In genomic region chr2:35581501-35582340, GRCm38 (mm10) we compare ENCODE assay signal across 8 mouse cellular contexts. TPM values are rescaled to one million over a fixed set of nuclear protein-coding genes. Genes with fewer than 3 reads are reported as not detected.
DNase-seq lines count a peak whose midpoint lies in the region; ATAC-seq and TF ChIP-seq lines count a peak whose summit lies in the region.

No protein-coding gene starts in this region.

- no peaks in the 10 kb centered on the region for H3K36me3 ChIP-seq in heart, embryonic 13.5 days
- H3K36me3 ChIP-seq in kidney, postnatal 0 days (ENCODE audit: insufficient read depth, low read length), result no peaks in the 10 kb centered on the region
- H3K36me3 ChIP-seq in stomach, embryonic 15.5 days, result no peaks in the 10 kb centered on the region

- 0 out of 2 replicates have a peak, but pooled peaks have one; percentile 5 for ATAC-seq in heart, embryonic 13.5 days (ENCODE audit: extremely low read depth, insufficient number of reproducible peaks, low FRiP score, low TSS enrichment)
- ATAC-seq in kidney, postnatal 0 days (replicated peaks; ENCODE audit: low FRiP score, low read depth), result peak; percentile 64
- peak; percentile 71 for ATAC-seq in stomach, embryonic 15.5 days (ENCODE audit: insufficient read depth, low FRiP score, low read depth)

- H3K4me2 ChIP-seq in heart, embryonic 13.5 days, result peak overlapping the region; percentile 82
- peak overlapping the region; percentile 96 for H3K4me2 ChIP-seq in kidney, postnatal 0 days (ENCODE audit: low read length)
- H3K4me2 ChIP-seq in stomach, embryonic 15.5 days, result peak overlapping the region; percentile 97

- H3K4me1 ChIP-seq in heart, embryonic 13.5 days, result peaks cover 64% of the 10 kb centered on the region
- H3K4me1 ChIP-seq in kidney, postnatal 0 days (replicated peaks; ENCODE audit: insufficient read depth, low read length), result peaks cover 10% of the 10 kb centered on the region; the same call in 1 of the 2 replicates
- peaks cover 37% of the 10 kb centered on the region for H3K4me1 ChIP-seq in stomach, embryonic 15.5 days

- peak overlapping the region; percentile 93 for H3K9ac ChIP-seq in heart, embryonic 13.5 days
- peak overlapping the region; percentile 83 for H3K9ac ChIP-seq in kidney, postnatal 0 days (ENCODE audit: low read depth, low read length)
- H3K9ac ChIP-seq in stomach, embryonic 15.5 days, result peak overlapping the region; percentile 52

- no peaks in the 10 kb centered on the region for H3K9me3 ChIP-seq in heart, embryonic 13.5 days
- no peaks in the 10 kb centered on the region for H3K9me3 ChIP-seq in kidney, postnatal 0 days (replicated peaks; ENCODE audit: low read length)
- H3K9me3 ChIP-seq in stomach, embryonic 15.5 days, result no peaks in the 10 kb centered on the region

- peak; percentile 42; the same call in 1 of the 2 replicates for TF ChIP-seq CTCF in kidney, postnatal 0 days (IDR thresholded peaks at IDR 0.05; ENCODE audit: low read depth)

- peak overlapping the region; percentile 69 for H3K4me3 ChIP-seq in heart, embryonic 13.5 days
- peak overlapping the region; percentile 52 for H3K4me3 ChIP-seq in kidney, postnatal 0 days (replicated peaks; ENCODE audit: low read depth, low read length)
- H3K4me3 ChIP-seq in stomach, embryonic 15.5 days (replicated peaks), result peak overlapping the region; percentile 56

- H3K27me3 ChIP-seq in heart, embryonic 13.5 days (replicated peaks), result peaks cover 60% of the 10 kb centered on the region
- no peaks in the 10 kb centered on the region for H3K27me3 ChIP-seq in kidney, postnatal 0 days (ENCODE audit: insufficient read depth, low read length)
- H3K27me3 ChIP-seq in stomach, embryonic 15.5 days (replicated peaks), result peaks cover 4% of the 10 kb centered on the region; the same call in 1 of the 2 replicates

- DNase-seq in thymus, postnatal 14 days, result peak; percentile 25
- DNase-seq in thymus, postnatal 0 days (ENCODE audit: low spot score), result no peak
- peak; percentile 78 for DNase-seq in embryo, embryonic 9.5 days (ENCODE audit: extremely low spot score)
- peak; percentile 85 for DNase-seq in kidney, postnatal 0 days (ENCODE audit: low spot score)
- peak; percentile 82 for DNase-seq in lung, postnatal 36 days
- no peak for DNase-seq in left cerebral cortex, adult 9 months (ENCODE audit: low spot score in 2 of 2)

- peak overlapping the region; percentile 98 for H3K27ac ChIP-seq in heart, embryonic 13.5 days (replicated peaks)
- peak overlapping the region; percentile 86 for H3K27ac ChIP-seq in kidney, postnatal 0 days
- H3K27ac ChIP-seq in stomach, embryonic 15.5 days, result peak overlapping the region; percentile 92

- WGBS in heart, embryonic 13.5 days, result under 1% methylated on average over 54 of the region's 76 CpGs
- WGBS in kidney, postnatal 0 days, result under 1% methylated on average over 76 of the region's 76 CpGs
- WGBS in stomach, embryonic 15.5 days, result 2% methylated on average over 71 of the region's 76 CpGs

RNA-seq across cellular contexts. Expression of gene Dab2ip, which starts 23.7 kb away (rescaled TPM):
- polyA plus RNA-seq in thymus, postnatal 0 days (2015; fragmentation: Nextera tagmentation; extraction: Ambion mirVana), result 15.4 and 19.0 TPM in 2 replicates
- 40.0 and 48.9 TPM in 2 replicates for polyA plus RNA-seq in heart, embryonic 13.5 days (2015; fragmentation: Nextera tagmentation; extraction: Ambion mirVana)
- 36.5 and 41.4 TPM in 2 replicates for polyA plus RNA-seq in kidney, postnatal 0 days (2015; fragmentation: Nextera tagmentation; extraction: Ambion mirVana)
- polyA plus RNA-seq in stomach, embryonic 15.5 days (2015; fragmentation: Nextera tagmentation; extraction: Ambion mirVana), result 60.0 and 62.5 TPM in 2 replicates

Comparison
In these comparisons a context has a peak if more than half of its experiments do, and no peak if none do; other contexts are left out.
1. DNase-seq: peak in thymus, postnatal 14 days (single experiment), embryo, embryonic 9.5 days (single experiment), kidney, postnatal 0 days (single experiment) and lung, postnatal 36 days (single experiment); none in thymus, postnatal 0 days (single experiment) and left cerebral cortex, adult 9 months (0 of 2).
2. ATAC-seq: peak in every context shown above with its lines; median percentile 71 in stomach, embryonic 15.5 days; 64 in kidney, postnatal 0 days; 5 in heart, embryonic 13.5 days.
3. Peak in every context shown above with its lines, with median percentiles within 50 percentile points of each other: H3K27ac ChIP-seq, H3K4me2 ChIP-seq, H3K4me3 ChIP-seq and H3K9ac ChIP-seq.